Mouse (Mus musculus) E14TG2a.4 (cell line): Measurements from ENCODE around the gene Slc12a7.

ENCODE experiments used
- CTCF ChIP-seq: conservative IDR thresholded peaks from 2 replicates; pipeline ENCODE4 v1.5.1; 2014; ENCODE audit warnings: low read length
- NANOG ChIP-seq: IDR thresholded peaks from 2 replicates; pipeline ENCODE4 v1.6.1; 2014; ENCODE audit warnings: borderline replicate concordance, low read length, mixed read lengths
- POU5F1 ChIP-seq: IDR thresholded peaks from 2 replicates; pipeline ENCODE4 v1.6.1; 2014; ENCODE audit warnings: low read length, borderline replicate concordance

DNA sequence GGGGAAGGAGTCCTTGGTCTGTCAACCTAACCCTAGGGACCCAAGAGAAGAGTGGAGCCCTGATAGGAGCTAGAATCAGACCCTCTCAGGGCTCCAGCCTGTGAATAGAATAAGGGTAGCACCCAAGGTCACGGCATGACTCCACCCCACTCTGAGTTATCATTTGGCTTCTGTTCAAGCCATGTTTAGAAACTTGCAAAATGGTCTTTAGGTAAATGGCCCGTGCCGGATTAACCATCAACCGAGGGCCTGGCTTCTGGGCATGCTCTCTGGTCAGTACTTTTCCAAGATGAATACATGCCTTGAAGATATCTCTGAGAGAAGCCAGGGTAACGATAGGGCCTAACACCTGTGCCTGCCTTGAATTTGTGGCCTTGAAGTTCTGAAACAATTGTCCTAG, 21.7 kb upstream of the Slc12a7 start:
- TF ChIP-seq CTCF (no peak), NANOG (no peak), POU5F1 (no peak)
